Mouse (Mus musculus): ENCODE results near the gene Bhmt2. TPM values are rescaled to one million over a fixed set of nuclear protein-coding genes. Genes with fewer than 3 reads are reported as not detected.

Gene Bhmt2
- polyA plus RNA-seq, 2 experiments = 0.06 TPM; not detected in 1

DNA sequence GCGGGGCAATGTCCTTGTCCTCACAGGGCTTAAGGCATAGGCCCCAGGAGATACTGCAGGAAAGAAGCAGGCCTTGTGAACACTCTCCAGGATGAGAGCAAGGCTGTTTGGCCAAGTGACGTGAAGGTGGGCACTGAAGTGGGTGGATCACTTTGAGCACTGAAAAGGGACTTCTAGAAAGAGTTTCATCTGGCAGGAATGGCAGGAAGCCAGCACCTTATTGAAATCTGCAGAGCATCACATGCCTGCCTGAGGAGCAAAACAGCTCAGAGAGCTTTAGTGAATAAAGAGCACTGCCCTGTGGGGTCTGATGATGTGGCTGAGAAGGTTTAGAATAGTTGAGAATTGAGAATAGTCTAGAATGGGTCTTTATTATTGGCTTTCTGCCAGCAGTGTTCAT, 65.6 kb downstream of the Bhmt2 start:
- H3K36me3 ChIP-seq (ENCODE audit: control insufficient read depth, insufficient read depth, low read length) = no peaks in the 10 kb centered on the region
- TF ChIP-seq POLR2A (IDR thresholded peaks at IDR 0.05; ENCODE audit: borderline replicate concordance, extremely low read depth, insufficient read depth, insufficient read length) = no peak
- no peak overlapping the region for H3K27ac ChIP-seq (replicated peaks; ENCODE audit: low read depth, low read length)
- ATAC-seq (ENCODE audit: low FRiP score, low read depth) (no peak), DNase-seq (ENCODE audit: low spot score) (no peak)
- H3K4me2 ChIP-seq (replicated peaks; ENCODE audit: low read depth, low read length, severe bottlenecking) = no peak overlapping the region
- no peak overlapping the region for H3K9ac ChIP-seq (ENCODE audit: low read depth, low read length, severe bottlenecking)
- H3K27me3 ChIP-seq (ENCODE audit: control insufficient read depth, insufficient read depth, low read length) = no peaks in the 10 kb centered on the region
- H3K9me3 ChIP-seq (ENCODE audit: control insufficient read depth, low read length) = no peaks in the 10 kb centered on the region
- no peaks in the 10 kb centered on the region for H3K4me1 ChIP-seq (ENCODE audit: control insufficient read depth, insufficient read depth, low read length)
- 74% methylated on average over 2 of the region's 2 CpGs for WGBS
- no peak overlapping the region for H3K4me3 ChIP-seq (replicated peaks; ENCODE audit: low read length)

DNA sequence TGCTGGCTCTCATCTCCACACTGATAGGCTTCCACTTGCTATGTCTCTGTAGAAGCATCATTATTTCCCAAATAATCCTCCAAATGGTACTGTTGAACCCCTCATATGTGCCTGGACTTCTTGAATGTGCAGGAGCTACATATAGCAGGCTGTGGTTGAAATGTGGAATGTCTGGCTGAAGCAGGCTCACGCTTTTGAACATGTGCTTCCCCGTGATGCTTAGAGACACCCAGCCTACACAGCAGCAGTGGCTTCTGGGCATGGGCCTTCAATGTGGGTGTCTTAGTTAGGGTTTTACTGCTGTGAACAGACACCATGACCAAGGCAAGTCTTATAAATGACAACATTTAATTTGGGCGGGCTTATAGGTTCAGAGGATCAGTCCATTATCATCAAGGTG, 66.4 kb downstream of the Bhmt2 start:
- no peak overlapping the region for H3K9ac ChIP-seq (ENCODE audit: low read depth, low read length, severe bottlenecking)
- DNase-seq (ENCODE audit: low spot score) = no peak
- no peaks in the 10 kb centered on the region for H3K4me1 ChIP-seq (ENCODE audit: control insufficient read depth, insufficient read depth, low read length)
- no peak overlapping the region for H3K27ac ChIP-seq (replicated peaks; ENCODE audit: low read depth, low read length)
- H3K9me3 ChIP-seq (ENCODE audit: control insufficient read depth, low read length) = no peaks in the 10 kb centered on the region
- no peaks in the 10 kb centered on the region for H3K36me3 ChIP-seq (ENCODE audit: control insufficient read depth, insufficient read depth, low read length)
- ATAC-seq (ENCODE audit: low FRiP score, low read depth) = no peak
- 90% methylated on average over 3 of the region's 3 CpGs for WGBS
- no peak for TF ChIP-seq POLR2A (IDR thresholded peaks at IDR 0.05; ENCODE audit: borderline replicate concordance, extremely low read depth, insufficient read depth, insufficient read length)
- no peaks in the 10 kb centered on the region for H3K27me3 ChIP-seq (ENCODE audit: control insufficient read depth, insufficient read depth, low read length)
- no peak overlapping the region for H3K4me2 ChIP-seq (replicated peaks; ENCODE audit: low read depth, low read length, severe bottlenecking)
- no peak overlapping the region for H3K4me3 ChIP-seq (replicated peaks; ENCODE audit: low read length)

- peak; percentile 55 for DNase-seq (ENCODE audit: low spot score)
- 74% methylated on average over 13 of the region's 13 CpGs for WGBS
- no peak for TF ChIP-seq POLR2A (IDR thresholded peaks at IDR 0.05; ENCODE audit: borderline replicate concordance, extremely low read depth, insufficient read depth, insufficient read length)
Observed at GRCm38 (mm10) chr13:93606868-93607578, 67.1 kb downstream of the Bhmt2 start.

More at GRCm38 (mm10) chr13:93606868-93607578, 67.1 kb downstream of the Bhmt2 start:
- H3K4me3 ChIP-seq (replicated peaks; ENCODE audit: low read length) = no peak overlapping the region
- no peak overlapping the region for H3K9ac ChIP-seq (ENCODE audit: low read depth, low read length, severe bottlenecking)
- H3K4me1 ChIP-seq (ENCODE audit: control insufficient read depth, insufficient read depth, low read length) = no peaks in the 10 kb centered on the region
- no peaks in the 10 kb centered on the region for H3K36me3 ChIP-seq (ENCODE audit: control insufficient read depth, insufficient read depth, low read length)
- H3K4me2 ChIP-seq (replicated peaks; ENCODE audit: low read depth, low read length, severe bottlenecking) = no peak overlapping the region
- no peak for ATAC-seq (ENCODE audit: low FRiP score, low read depth)
- no peaks in the 10 kb centered on the region for H3K27me3 ChIP-seq (ENCODE audit: control insufficient read depth, insufficient read depth, low read length)
- H3K27ac ChIP-seq (replicated peaks; ENCODE audit: low read depth, low read length) = no peak overlapping the region
- H3K9me3 ChIP-seq (ENCODE audit: control insufficient read depth, low read length) = no peaks in the 10 kb centered on the region

Other genes starting within 250 kb of the Bhmt2 start
- gene Jmy, start 174.5 kb downstream of the Bhmt2 start, polyA plus RNA-seq (2012; rRNA removed) = 8.3 and 8.4 TPM in 2 replicates
- 6.5 and 7.7 TPM in 2 replicates for gene Jmy, start 174.5 kb downstream of the Bhmt2 start, polyA plus RNA-seq (2014; fragmentation: Nextera tagmentation; extraction: Ambion mirVana)
- 0.05 TPM in 1 of 2 replicates, not detected in the other for gene Bhmt, start 36.3 kb downstream of the Bhmt2 start, polyA plus RNA-seq (2012; rRNA removed)
- gene Bhmt, start 36.3 kb downstream of the Bhmt2 start, polyA plus RNA-seq (2014; fragmentation: Nextera tagmentation; extraction: Ambion mirVana) = not detected in 2 replicates
- 0.05 and 0.12 TPM in 2 replicates for gene Dmgdh, start 131 bp upstream of the Bhmt2 start, polyA plus RNA-seq (2012; rRNA removed)
- 0.08 TPM in 1 of 2 replicates, not detected in the other for gene Dmgdh, start 131 bp upstream of the Bhmt2 start, polyA plus RNA-seq (2014; fragmentation: Nextera tagmentation; extraction: Ambion mirVana)
- 40.4 and 48.1 TPM in 2 replicates for gene Arsb, start 97.3 kb upstream of the Bhmt2 start, polyA plus RNA-seq (2012; rRNA removed)
- 21.0 and 21.9 TPM in 2 replicates for gene Arsb, start 97.3 kb upstream of the Bhmt2 start, polyA plus RNA-seq (2014; fragmentation: Nextera tagmentation; extraction: Ambion mirVana)